Mouse (Mus musculus): ENCODE results near the gene Prl2c2. TPM values are rescaled to one million over a fixed set of nuclear protein-coding genes. Genes with fewer than 3 reads are reported as not detected.
"Not testable (repeated sequence)": the region's sequence is repeated elsewhere in the genome, so short reads cannot be mapped to it uniquely, and the experiment has no call there.

The Prl2c2 gene
- total RNA-seq (2012; rRNA removed): not detected in 2 replicates
- total RNA-seq (2014; rRNA removed): not detected in 2 replicates
- polyA plus RNA-seq (2012; ENCODE audit: insufficient read length, low read depth): not detected in 2 replicates

DNA sequence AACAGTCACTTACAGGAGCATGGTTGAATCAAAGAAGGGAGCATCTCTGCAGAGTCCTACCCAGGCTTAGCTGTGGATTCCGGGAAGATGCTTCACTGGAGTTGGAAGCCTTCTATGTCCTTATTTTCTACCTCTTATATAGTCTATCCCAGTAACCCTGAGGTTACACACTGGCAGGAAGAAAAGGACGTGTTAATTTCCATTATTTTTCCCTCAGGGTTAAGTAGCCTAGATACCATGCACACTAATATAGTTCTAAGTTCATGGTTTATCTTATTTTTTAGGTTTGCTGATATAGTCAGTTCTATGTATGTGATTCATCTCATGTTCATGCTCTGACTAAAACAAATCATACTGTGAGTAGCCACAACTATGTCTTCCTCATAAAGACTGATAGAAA is at the start of gene Prl2c2:
Prl2c2 (minus strand) TSS at position 101 of the 400 bp plus-strand sequence.
- H3K9me3 ChIP-seq (replicated peaks; ENCODE audit: low read length); H3K4me2 ChIP-seq (ENCODE audit: insufficient read depth, low read depth, poor library complexity, severe bottlenecking); H3K36me3 ChIP-seq (replicated peaks in 1 of 2; ENCODE audit: control insufficient read depth in 1 of 2, insufficient read depth in 1 of 2, low read length in 1 of 2); in situ Hi-C loops (cut with MboI; ENCODE audit: low pct_ligation_motif_present, low pct_unique_long_range_greater_than_20kb, low sequenced_read_pairs); DNase-seq (ENCODE audit: extremely low read depth); H3K27ac ChIP-seq (ENCODE audit: insufficient read depth, low read depth); H3K4me3 ChIP-seq (replicated peaks in 1 of 3; ENCODE audit: low read depth in 2 of 3, low read length in 2 of 3, poor library complexity in 1 of 3); dilution Hi-C loops (cut with MboI; ENCODE audit: extremely low pct_ligation_motif_present, extremely low pct_unique_long_range_greater_than_20kb, low sequenced_read_pairs); H3K4me1 ChIP-seq (ENCODE audit: control insufficient read depth in 1 of 2, insufficient read depth in 2 of 2); H3K79me2 ChIP-seq (replicated peaks; ENCODE audit: control insufficient read depth, extremely low read depth, insufficient read depth, poor library complexity, severe bottlenecking); H3K27me3 ChIP-seq (replicated peaks); H3K9ac ChIP-seq (ENCODE audit: insufficient read depth, low read depth): not testable (repeated sequence)

DNA sequence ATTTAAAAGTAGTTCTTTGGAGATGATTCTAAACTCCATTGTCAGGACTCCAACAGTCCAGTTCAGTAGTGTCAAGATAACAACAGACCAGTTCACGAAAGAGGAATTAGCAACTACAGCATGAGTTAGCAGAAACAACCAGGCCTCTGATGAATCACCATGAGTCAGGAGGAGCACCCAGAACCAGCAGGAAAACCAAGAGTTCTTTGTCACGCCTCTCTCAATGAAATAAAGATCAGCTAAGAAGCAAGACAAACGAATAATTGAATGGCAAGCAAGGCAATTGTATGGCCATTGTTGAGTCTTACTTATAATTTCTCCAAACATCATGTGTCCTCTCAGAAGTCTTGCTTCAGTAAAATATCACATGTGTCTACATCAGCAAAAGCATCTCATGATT is 20.7 kb upstream of the Prl2c2 start:
- H3K36me3 ChIP-seq (replicated peaks in 1 of 2; ENCODE audit: control insufficient read depth in 1 of 2, insufficient read depth in 1 of 2, low read length in 1 of 2); DNase-seq (ENCODE audit: extremely low read depth); H3K27ac ChIP-seq (ENCODE audit: insufficient read depth, low read depth); H3K4me1 ChIP-seq (ENCODE audit: control insufficient read depth in 1 of 2, insufficient read depth in 2 of 2); H3K4me2 ChIP-seq (ENCODE audit: insufficient read depth, low read depth, poor library complexity, severe bottlenecking); H3K9ac ChIP-seq (ENCODE audit: insufficient read depth, low read depth); dilution Hi-C loops (cut with MboI; ENCODE audit: extremely low pct_ligation_motif_present, extremely low pct_unique_long_range_greater_than_20kb, low sequenced_read_pairs); in situ Hi-C loops (cut with MboI; ENCODE audit: low pct_ligation_motif_present, low pct_unique_long_range_greater_than_20kb, low sequenced_read_pairs); H3K4me3 ChIP-seq (replicated peaks in 1 of 3; ENCODE audit: low read depth in 2 of 3, low read length in 2 of 3, poor library complexity in 1 of 3); H3K27me3 ChIP-seq (replicated peaks); H3K79me2 ChIP-seq (replicated peaks; ENCODE audit: control insufficient read depth, extremely low read depth, insufficient read depth, poor library complexity, severe bottlenecking); H3K9me3 ChIP-seq (replicated peaks; ENCODE audit: low read length): not testable (repeated sequence)

DNA sequence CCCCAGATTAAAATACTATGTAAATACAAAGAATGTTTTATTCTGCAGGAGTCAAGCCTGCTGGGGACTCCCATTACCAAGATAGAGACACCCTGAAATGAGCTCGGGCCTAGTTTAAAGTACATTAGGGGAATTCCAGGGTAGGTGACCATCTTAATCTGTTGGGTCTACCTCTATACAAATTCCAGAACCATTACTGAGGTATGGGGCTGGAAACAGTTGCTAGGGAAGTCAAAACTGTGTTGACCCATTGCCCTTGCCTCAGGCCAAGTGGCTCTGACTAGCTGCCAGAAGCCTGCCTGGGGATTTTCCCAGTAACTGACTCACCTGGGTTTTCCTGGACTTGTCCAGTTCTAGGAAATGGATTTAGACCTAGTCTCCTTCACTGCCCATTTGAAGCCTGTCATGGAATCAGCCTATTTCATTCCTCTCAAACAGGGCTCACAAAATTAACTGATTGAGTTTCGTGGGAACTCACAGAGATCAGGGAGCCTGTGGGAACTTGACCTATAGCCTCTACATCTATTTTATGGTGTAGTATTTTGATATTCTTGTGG is 8.9 kb upstream of the Prl2c2 start:
- DNase-seq (ENCODE audit: extremely low read depth); H3K4me3 ChIP-seq (replicated peaks in 1 of 3; ENCODE audit: low read depth in 2 of 3, low read length in 2 of 3, poor library complexity in 1 of 3); H3K36me3 ChIP-seq (replicated peaks in 1 of 2; ENCODE audit: control insufficient read depth in 1 of 2, insufficient read depth in 1 of 2, low read length in 1 of 2); H3K9me3 ChIP-seq (replicated peaks; ENCODE audit: low read length); H3K79me2 ChIP-seq (replicated peaks; ENCODE audit: control insufficient read depth, extremely low read depth, insufficient read depth, poor library complexity, severe bottlenecking); H3K4me2 ChIP-seq (ENCODE audit: insufficient read depth, low read depth, poor library complexity, severe bottlenecking); H3K27ac ChIP-seq (ENCODE audit: insufficient read depth, low read depth); H3K27me3 ChIP-seq (replicated peaks); H3K4me1 ChIP-seq (ENCODE audit: control insufficient read depth in 1 of 2, insufficient read depth in 2 of 2); dilution Hi-C loops (cut with MboI; ENCODE audit: extremely low pct_ligation_motif_present, extremely low pct_unique_long_range_greater_than_20kb, low sequenced_read_pairs); in situ Hi-C loops (cut with MboI; ENCODE audit: low pct_ligation_motif_present, low pct_unique_long_range_greater_than_20kb, low sequenced_read_pairs); H3K9ac ChIP-seq (ENCODE audit: insufficient read depth, low read depth): not testable (repeated sequence)

Other genes with a start within 250 kb of the Prl2c2 start
- gene Prl2c3, start 205.3 kb downstream of the Prl2c2 start, total RNA-seq (2012; rRNA removed): not detected in 2 replicates
- not detected in 2 replicates for gene Prl2c3, start 205.3 kb downstream of the Prl2c2 start, total RNA-seq (2014; rRNA removed)
- gene Prl2c3, start 205.3 kb downstream of the Prl2c2 start, polyA plus RNA-seq (2012; ENCODE audit: insufficient read length, low read depth): not detected in 2 replicates
- gene Prl2c5, start 177.3 kb upstream of the Prl2c2 start, total RNA-seq (2012; rRNA removed): not detected in 2 replicates
- gene Prl2c5, start 177.3 kb upstream of the Prl2c2 start, total RNA-seq (2014; rRNA removed): not detected in 2 replicates
- gene Prl2c5, start 177.3 kb upstream of the Prl2c2 start, polyA plus RNA-seq (2012; ENCODE audit: insufficient read length, low read depth): not detected in 2 replicates